Mouse (Mus musculus): ENCODE measurements around the gene Aldh3a2.
"Not testable (repeated sequence)": the region's sequence is repeated elsewhere in the genome, so short reads cannot be mapped to it uniquely, and the experiment has no call there.

The Aldh3a2 gene

DNA sequence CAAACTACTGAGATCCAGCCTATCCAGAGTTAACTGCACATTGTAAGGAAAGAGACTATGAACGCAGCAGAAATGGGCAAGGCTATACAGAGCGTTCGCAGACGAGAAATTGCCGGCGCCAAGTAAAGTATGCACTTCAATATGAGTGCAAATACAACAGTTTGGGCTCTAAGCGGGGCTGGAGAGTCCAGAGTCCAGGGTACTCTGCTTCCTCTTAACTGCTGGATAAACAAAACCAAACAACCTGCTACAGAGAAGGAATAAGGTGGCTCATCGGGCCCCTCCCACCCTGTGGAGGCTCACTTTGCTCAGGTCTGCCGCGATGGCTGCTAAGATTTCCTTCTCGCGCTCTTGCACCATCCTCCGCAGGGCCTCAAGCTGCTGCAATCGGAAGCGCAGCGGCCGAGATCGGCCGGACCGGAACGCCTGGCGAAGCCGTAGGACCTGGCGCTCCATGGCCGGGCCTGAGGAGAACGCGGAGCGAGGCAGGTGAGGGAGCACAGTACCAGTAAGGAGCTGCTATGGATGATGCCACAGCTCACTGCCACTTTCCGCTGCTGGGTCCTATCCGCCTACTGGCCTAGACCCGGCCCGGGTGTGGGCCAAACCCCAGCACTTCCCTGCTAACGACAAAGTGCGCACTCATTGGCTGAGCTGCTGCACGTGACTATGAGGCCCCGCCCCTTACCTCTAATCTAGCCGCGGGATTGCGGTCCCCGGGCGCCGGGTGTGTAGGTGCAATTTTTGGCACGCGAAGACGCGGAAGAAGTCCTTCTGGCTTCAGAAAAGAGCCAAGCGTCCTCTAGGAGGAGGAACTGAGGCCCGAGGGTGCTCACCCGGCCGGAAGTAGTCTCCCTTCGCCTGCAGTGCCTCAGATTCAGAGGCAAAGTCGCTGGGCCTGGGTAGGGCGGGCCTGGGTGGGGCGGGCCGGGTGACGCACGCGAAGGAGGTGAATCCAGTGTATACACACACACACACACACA is at the start of gene Aldh3a2:
Aldh3a2 (minus strand) TSS at position 914 of the 983 bp plus-strand sequence.
- peak; percentile 94 for DNase-seq

DNA sequence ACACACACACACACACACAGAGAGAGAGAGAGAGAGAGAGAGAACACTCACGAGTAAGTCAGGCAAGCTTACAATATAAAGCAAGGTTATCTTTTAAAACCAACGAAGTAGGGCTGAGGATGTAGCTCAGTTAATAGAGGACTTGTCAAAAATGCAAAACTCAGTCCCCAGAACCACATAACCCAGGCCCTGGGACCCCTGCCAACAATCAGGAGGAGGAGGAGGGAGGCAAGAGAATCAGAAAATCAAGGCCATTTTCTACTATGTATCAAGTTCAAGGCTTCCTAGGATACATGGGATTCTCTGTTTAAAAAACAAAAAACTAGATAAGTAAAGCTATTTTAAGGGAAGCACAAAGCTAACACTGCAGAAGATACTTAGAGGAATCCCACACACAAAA is 49.6 kb upstream of the Aldh3a2 start:
- no peak for DNase-seq

DNA sequence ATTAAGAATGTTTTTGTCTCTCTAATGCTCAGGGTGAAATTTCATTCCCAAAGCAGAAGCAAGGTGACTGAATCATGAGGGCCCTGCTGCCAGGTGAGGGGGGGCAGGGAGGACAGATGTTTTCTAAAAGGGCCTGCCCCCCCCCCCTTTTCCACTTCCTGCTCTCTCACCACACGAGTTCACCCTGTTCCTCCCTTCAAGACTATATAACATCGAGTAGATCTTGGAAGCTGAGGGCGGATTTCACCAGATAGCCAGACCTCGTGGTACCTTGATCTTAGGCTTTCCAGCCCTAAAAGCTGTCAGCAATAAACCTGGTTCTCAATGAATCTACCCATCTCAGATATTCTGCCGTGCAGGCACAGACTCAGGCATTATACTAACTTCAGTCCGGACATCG is 43.1 kb upstream of the Aldh3a2 start:
- DNase-seq: no peak

DNA sequence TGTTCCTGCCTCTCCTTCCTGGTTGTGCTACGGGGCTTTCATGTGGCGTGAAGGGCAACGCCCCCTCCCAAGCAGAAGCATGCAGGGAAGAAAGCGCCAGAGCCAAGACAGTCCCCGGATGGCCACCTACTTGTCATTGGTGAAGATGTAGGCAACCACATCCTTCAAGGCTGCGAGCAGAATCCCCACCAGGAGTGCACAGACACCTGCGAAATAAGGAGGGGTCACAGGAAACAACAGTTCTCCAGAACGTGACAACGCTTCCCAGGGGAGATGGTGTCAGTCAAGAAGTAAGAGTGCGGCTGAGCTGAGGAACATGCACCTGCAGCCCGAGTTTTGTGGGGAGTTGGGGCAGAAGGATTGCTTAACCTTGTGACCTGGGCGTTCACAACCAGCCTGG is 42.6 kb upstream of the Aldh3a2 start:
- no peak for DNase-seq

DNA sequence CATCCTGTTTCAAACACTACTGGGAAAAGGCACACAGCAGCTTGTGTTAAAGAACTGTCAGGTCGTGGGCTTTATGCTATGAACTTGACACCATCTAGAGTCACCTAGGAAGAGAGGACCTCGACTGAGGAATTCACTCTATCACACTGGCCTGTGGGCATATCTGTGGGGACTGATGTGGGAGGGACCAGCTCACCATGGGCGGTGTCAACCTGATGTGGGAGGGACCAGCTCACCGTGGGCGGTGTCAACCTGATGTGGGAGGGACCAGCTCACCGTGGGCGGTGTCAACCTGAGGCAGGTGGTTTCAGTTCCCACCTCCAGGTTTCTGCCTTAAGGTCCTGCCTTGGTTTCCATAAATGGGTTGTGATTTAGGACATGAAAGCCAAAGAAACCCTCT is 40.5 kb upstream of the Aldh3a2 start:
- DNase-seq: no peak

DNA sequence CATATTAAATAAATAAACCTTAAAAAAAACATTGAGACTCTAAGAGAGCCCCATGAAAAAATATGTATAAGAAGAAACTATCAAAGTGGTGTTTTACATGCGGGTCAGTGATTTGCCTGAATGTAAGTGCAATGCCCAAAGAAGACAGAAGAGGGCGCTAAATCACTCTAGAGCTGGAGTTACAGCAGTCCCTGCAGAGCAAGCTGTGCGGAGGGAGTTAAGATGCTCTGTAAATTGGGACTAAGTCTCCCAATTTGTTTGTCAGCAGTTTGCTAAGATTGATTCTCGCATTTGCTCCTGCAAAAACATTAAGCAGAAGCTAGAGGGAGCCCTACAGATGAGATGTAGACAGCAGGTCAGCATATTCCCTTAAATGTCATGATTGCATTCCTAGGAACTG is 38.1 kb upstream of the Aldh3a2 start:
- peak; percentile 10 for DNase-seq

DNA sequence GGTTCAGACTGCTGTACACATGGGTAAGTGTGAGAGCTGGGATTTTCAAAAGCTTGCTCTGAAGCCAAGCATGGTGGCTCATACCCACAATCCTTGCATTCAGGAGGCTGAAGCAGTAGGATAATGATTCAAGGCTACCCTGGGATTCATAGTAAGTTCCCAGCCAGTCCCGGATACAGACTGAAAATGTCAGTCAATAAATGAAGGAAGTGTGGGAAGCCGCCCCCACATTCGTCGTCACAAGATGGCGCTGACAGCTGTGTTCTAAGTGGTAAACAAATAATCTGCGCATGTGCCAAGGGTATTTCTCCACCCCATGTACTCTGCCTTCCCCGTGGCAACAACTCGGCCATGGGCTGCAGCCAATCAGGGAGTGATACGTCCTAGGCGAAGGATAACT is 37.3 kb upstream of the Aldh3a2 start:
- not testable (repeated sequence) for DNase-seq

DNA sequence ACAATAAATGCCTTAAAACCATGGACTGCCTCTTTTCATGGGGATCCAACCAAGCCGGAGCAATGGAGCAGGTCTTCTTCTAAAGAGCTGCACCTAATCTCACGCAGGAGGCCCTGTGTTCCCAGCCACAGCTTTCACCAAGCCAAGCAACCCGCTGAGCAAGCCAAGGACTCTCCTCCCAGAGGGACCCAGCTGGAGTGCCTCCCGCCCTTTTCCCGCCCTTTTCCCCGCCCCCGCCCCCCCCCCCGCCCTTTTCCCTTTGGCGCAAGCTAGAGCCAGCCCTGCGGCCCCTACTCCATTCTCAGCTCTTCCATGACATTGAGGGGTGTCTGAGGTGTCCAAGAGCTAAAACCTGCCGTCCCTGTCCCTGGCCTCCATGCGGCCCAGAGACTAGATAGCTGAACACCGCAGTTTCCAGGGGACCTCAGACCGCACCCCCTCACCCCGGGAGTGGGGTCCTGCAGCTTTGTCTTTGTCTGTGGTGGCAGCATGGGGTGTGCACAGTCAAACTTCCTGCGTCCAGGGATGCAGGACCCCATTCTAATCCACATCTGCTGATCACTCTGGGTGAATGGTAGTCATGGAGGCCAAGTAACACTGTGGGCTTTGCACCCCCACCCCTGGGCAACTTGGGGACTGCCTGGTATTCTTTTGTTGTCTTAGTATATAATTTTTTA is 33.6 kb upstream of the Aldh3a2 start:
- DNase-seq: no peak

DNA sequence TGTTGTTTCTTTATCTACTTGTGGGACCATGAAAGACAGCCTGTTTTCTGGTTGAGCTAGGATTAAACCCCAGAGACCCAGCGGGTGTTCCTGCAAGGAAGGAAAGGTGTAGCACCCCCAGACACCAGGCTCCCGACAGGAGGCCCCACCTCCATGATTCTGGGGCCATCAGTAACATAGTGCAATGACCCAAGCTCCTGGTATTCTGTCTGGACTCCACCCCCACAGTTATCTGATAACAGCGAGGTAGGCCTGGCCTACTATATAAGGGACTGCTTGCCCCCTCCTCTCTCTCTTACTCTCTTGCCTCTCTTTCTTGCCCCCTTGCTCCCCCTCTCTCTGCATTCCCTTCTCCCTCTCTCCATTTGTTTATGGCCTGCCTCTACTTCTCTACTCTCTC is 32.9 kb upstream of the Aldh3a2 start:
- DNase-seq: no peak

DNA sequence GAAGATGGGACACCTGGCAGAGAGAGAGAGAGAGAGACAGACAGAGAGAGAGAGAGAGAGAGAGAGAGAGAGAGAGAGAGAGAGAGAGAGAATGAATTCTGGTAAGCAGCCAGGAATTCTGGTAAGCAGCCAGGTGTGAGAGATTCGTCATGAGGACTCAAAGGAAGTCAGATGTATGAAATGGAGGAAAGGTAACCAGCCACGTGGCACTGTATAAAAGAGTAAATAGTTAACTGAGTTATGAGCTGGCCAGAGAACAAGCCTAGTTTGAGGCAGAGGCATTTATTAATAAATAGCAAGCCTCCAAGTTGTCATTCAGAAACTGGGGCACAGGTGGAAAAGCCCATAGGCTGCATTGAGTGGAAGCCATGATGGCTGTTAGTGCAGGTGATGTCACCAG is 30.6 kb upstream of the Aldh3a2 start:
- DNase-seq: no peak

DNA sequence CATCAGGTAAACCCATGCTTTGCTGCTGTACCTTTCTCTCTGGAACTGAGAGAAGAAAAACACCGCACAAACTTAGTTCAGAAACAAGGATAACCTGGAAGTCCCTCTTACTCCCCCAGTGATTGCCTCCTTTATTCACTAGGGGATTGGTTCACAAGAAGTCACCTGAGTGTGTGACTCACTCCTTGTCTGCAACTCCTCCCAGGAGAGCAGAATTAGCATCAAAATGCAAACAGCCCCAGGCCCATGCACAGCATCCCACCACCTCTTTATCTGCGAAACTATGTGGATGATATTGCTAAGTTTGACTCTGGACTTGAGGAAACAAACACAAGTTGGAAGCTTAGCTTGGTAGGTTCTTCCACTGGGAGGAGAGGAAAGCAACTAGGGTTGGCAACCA is 30.1 kb upstream of the Aldh3a2 start:
- no peak for DNase-seq

DNA sequence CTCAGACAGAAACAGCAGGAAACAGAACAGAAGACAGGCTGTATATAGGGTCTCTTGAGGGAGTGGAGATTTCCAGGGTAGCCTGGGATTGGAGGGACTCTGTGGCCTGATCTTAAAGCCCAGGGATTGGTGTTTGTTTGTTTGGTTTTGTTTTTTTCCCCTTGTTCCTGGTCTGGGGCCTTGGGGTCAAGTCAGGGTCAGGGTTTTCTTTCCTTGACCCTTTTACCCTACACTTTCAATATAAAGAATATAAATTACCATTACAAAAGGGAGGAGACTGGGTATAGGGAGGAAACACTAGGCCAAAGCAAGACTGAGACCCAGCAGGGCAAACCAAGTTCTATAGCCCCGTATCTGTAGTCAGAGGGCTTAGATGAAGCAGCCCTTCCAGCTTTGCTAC is 29.3 kb upstream of the Aldh3a2 start:
- DNase-seq: no peak

DNA sequence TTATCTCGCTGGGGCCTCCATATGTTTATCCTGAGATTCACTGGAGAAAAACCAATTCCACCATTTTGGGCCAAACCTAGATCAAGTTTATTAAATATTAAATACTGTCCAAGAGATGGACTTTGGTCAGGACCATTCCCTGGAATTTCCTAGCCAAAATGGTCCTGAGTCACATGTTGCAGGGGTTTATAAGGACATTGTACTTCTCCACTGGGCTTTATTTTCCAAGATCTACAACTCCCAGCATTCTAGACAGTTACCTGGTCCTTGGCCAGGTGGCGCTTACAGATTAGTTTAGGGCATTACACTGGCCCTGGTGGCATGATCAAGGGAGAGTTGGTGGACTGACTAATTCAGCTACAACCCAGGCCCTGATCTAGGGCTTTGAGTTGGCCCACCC is 28.3 kb upstream of the Aldh3a2 start:
- no peak for DNase-seq

DNA sequence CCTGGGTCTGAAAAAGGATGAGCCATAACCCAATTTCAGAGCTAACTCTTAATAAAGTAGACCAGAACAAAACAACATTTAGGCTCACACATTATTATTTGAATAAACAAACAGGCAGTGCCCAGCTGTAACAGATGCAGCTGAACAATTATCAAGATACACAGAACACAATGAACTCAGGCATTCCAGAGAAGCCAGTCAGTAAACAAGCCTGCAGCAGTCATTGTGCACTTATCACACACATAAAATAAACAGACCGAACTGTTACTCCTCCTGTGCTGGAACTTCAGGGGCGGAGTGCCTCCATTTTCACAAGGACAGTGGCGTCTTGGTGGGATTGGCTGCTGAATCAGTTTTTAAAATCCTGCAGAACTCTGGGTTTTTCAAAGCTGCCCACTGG is 27.2 kb upstream of the Aldh3a2 start:
- DNase-seq: no peak

DNA sequence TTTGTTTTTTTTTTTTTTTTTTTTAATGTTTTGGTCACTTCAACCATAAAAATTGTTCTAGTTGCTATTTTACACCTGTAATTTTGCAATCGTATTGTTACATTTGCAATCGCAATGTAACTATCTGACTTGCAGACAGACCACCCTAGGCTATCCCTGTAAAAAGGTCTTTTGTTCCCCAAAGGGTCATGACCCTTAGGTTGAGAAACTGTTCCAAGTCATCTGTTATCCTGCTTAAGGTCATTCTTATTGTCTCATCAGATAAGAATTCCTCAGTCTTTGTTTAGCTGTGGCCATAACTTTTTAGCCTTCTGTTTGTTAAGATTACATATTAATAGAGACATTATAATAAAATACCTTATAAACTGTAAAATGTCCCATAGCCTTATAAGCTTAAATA is 26.0 kb upstream of the Aldh3a2 start:
- no peak for DNase-seq

DNA sequence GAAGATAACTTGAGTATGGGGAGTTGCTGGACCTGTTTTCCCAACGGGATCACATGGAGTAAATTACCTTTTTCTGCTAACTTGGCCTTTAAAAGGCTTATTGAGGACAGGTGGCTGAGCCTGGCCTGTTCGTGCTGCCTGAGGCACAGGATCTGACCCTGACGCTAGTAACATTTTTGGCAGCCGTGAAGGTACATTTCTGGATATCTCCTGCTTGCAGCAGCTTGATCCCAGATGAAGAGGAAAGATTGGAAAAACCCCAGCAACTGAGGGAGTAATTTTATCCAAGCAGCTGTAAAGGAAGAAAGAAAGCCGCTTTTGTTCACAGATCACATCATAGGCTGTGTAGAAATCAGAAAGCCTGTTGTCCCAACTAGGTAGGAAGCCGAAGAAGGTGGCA is 17.1 kb upstream of the Aldh3a2 start:
- DNase-seq: no peak

DNA sequence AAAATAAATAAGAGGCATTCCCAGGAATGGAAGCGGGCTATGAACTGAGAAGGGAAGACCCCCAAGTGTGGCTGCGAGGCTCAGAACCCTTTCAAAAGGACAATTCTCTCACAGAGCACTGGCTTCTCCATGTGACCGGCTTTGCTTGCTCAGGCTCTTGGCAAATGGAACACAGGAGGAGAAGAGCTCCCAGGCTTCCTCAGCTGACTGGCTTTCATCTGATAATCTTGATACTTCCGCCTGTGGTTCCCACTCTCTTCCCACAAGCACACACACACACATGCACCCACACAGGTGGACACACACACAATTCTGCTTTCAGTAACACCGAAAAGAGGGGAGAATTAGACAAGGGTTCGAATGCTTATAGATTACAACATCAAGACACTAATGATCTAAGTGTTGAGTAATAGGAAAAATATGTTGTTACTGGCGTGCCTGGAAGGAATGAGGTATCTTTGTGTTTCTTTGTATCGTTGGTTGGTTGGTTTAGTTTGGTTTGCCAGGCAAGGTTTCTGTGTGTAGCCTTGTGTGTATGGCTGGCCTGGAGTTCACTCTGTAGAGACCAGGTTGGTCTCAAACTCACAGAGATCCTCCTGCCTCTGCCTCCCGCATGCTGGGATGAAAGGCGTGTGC is 16.3 kb upstream of the Aldh3a2 start:
- no peak for DNase-seq

DNA sequence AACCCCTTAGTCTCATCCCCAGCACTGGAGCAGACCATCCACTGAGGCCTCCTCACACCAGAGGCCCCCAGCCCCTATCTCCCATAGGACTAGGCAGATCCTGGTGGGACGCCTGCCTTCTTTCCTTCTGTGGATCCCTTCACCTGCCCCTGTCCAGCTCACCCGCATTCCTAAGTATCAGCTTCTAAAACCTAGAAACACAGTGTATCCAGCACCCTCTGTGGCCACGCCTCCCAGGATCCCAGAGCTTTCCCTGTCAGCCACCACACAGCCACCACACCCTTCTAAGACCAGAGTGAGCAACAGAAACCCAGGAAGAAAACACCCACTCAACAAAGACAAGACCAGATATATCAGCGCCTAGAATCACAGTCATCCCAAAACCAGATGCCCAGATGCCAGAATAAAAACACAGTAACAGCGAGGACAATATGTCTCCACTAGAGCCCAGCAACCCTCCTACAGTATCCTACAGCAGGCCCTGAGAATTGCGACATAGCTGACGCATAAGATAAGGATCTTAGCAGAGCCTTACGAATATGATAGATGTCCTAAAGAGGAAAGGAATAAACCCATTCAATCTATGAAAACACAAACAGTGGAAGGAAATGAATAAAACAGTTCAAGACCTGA is 11.3 kb upstream of the Aldh3a2 start:
- DNase-seq: no peak

DNA sequence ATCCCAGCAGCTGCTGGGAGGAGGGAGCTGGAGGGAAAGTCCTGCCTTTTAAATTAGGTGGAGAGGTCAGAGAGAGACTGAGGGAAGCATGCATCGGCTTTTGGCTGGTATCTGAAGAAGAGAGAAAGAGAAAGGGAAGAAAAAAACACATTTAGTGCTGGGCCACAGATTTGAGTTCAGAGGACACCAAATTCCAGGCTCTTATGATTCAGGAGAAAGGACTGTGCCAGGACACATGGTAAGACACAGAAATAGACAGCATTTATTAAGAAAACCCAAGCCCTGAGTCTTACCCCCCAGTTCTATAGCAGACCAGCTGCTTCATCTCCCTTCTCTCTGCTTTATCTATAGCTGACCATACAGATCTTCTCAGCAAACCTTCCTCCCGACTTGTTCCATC is 10.7 kb upstream of the Aldh3a2 start:
- no peak for DNase-seq

DNA sequence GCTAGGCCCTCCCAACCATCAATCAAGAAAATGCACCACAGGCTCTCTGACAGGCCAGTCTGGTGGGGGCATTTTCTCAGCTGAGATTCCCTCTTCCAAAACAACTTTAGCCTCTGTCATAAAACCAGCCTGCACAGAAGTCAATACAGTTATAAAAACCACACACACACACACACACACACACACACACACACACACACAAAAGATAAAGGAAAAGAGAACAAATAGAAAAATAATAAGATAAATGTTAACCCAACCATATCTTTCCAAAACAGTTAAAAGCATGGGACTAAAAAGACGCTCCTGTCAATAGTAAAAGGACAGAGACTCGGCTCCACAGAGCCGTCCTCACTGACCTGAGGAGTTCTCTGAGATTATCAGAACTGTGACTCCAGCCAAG is 9.2 kb upstream of the Aldh3a2 start:
- DNase-seq: no peak

DNA sequence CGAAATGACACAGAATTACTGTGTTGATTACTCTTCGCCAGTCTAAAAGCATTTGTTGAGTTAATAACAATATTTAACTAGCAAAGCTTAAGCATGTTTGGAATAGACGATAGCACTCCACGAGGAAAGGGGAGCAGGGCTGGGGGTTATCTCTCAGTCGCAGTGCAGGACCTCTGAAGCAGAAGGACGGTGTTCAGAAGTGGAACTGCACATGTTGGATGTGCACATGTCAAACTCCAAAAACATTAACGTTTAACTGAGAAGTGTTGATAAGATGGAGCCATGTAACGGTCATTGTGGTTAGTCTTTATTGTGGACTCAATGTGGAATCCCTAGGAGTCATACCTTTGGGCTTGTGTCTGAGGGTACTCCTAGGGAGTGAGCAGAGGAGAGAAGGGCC is 7.8 kb upstream of the Aldh3a2 start:
- no peak for DNase-seq

DNA sequence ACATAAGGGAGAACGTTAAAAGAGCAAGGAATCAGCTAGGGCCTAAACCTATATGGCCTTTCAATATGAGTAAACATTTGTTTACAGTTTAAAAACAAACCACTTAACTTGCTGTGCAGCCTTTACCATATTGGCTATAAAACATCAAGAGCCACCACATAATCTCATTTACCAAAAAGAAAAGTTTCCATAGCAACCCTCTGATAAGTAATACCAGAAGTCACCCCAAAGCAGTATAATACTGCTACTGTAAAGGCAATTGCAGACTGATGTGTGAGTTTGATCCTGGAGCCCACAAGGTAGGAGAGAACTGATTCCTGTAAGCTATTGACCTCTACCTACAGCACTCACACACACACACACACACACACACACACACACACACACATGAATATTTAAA is 7.2 kb upstream of the Aldh3a2 start:
- no peak for DNase-seq

DNA sequence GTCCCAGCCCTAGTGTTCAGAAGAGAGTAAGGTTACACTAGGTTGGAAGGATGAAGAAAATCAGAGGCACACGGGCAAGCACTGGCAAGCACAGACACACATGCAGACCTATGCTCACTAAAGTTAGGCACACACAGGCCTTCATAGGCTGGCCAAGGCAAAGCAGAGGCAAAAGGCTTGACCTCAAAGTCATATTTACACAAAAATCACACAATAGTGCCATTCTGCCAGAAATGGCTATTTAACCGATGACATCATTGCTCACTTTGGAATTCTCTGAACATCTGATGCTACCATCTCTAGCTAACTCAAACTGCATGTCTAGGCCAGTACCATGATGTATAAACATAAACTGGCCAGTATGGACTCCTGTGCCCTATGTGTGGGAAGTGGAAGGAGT is 6.7 kb upstream of the Aldh3a2 start:
- DNase-seq: no peak

All from cerebellum, adult 11 months (tissue).